Mouse (Mus musculus): ENCODE measurements at regions not wholly inside any gene's neighbourhood (a gene's known extent, or its start where the extent isn't known, plus 50 kb on each side); places are given as distances from the start of the nearest gene placed in this dataset.

DNA sequence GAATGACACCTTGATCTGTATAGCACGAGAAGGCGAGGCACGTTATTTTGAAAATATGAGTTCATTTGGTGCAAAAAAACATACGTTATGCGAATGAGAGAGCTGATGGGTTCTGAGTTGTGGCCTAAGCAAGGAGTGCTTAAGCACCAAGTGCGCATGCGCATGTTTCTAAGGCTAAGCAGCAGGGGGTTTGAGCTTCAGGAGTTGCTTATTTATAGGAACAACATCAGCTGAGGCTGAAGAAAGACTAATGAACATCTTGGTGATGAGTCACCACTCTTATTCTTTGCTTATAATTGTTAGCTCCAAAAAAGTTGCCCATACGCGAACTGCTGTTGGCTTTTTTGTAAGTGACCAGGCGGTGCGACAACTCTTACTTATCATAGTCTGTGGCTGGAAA lies 361.1 kb upstream of the Prickle1 start:
- H3K4me1 ChIP-seq (ENCODE audit: insufficient read depth, low read length) = no peaks in the 10 kb centered on the region
- 96% methylated on average over 11 of the region's 11 CpGs for WGBS
- no peak for TF ChIP-seq CTCF (IDR thresholded peaks at IDR 0.05; ENCODE audit: low read depth)
- H3K36me3 ChIP-seq (ENCODE audit: insufficient read depth, low read length) = no peaks in the 10 kb centered on the region
- H3K4me2 ChIP-seq (ENCODE audit: low read depth, low read length) = no peak overlapping the region
- DNase-seq (ENCODE audit: low spot score) = peak; percentile 8
- no peak overlapping the region for H3K27ac ChIP-seq
- H3K4me3 ChIP-seq (ENCODE audit: low read length) = no peak overlapping the region
- no peaks in the 10 kb centered on the region for H3K27me3 ChIP-seq (ENCODE audit: insufficient read depth, low read length)
- ATAC-seq = no peak
- no peaks in the 10 kb centered on the region for H3K9me3 ChIP-seq (ENCODE audit: low read length)
- no peak overlapping the region for H3K9ac ChIP-seq (replicated peaks; ENCODE audit: low read length)

DNA sequence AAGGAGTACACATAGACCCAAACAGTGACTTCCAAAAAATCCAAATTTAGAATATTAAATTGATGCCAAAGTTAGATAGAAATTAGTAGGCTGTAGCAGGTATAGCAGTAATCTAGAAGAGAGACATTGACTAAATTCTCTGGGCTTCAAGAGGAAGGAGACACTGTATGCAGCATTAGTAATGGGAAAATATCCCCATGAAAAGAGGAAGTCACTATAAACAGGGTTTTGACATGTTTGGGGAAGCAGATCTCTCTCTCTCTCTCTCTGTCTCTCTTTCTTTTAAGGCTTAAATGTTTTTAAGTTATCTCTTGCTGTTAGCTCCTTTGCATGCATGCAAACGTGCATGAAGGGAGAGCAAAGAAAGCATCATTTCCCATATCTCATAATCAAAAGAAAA lies 357.9 kb upstream of the Prickle1 start:
- whole genome bisulfite sequencing = 90% methylated on average over 1 of the region's 1 CpGs

DNA sequence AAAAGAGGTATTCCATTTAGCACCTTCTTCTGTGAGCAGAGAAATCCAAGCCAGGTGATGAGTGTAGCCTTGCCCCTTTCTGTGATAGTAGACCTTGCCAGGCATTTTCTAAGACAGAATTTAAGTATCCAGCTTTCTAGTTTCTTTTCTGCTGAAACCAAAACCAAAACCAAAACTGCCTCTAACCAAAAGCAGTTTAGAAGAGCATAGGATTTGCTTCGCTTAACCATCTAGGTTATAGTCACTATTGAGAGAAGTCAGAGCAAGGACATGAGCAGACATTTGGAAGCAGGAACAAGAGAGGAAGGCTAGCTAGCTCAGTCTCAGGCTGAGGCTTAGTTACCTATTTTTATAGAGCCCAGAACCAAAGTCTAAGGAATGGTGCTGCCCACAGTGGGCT lies 354.8 kb upstream of the Prickle1 start:
- no peaks in the 10 kb centered on the region for H3K36me3 ChIP-seq (ENCODE audit: insufficient read depth, low read length)
- 92% methylated on average over 1 of the region's 1 CpGs for WGBS
- DNase-seq (ENCODE audit: low spot score) (no peak), ATAC-seq (no peak)
- no peak overlapping the region for H3K27ac ChIP-seq
- no peak overlapping the region for H3K4me3 ChIP-seq (ENCODE audit: low read length)
- no peaks in the 10 kb centered on the region for H3K27me3 ChIP-seq (ENCODE audit: insufficient read depth, low read length)
- TF ChIP-seq CTCF (IDR thresholded peaks at IDR 0.05; ENCODE audit: low read depth) = no peak
- H3K4me1 ChIP-seq (ENCODE audit: insufficient read depth, low read length) = no peaks in the 10 kb centered on the region
- no peak overlapping the region for H3K4me2 ChIP-seq (ENCODE audit: low read depth, low read length)
- no peak overlapping the region for H3K9ac ChIP-seq (replicated peaks; ENCODE audit: low read length)
- no peaks in the 10 kb centered on the region for H3K9me3 ChIP-seq (ENCODE audit: low read length)

More for the DNA sequence above, 357.9 kb upstream of the Prickle1 start:
- no peak overlapping the region for H3K9ac ChIP-seq (replicated peaks; ENCODE audit: low read length)
- no peak for DNase-seq (ENCODE audit: low spot score)
- no peak overlapping the region for H3K27ac ChIP-seq
- no peaks in the 10 kb centered on the region for H3K9me3 ChIP-seq (ENCODE audit: low read length)
- no peaks in the 10 kb centered on the region for H3K27me3 ChIP-seq (ENCODE audit: insufficient read depth, low read length)
- TF ChIP-seq CTCF (IDR thresholded peaks at IDR 0.05; ENCODE audit: low read depth) = no peak
- no peak overlapping the region for H3K4me2 ChIP-seq (ENCODE audit: low read depth, low read length)
- no peak for ATAC-seq
- no peaks in the 10 kb centered on the region for H3K4me1 ChIP-seq (ENCODE audit: insufficient read depth, low read length)
- no peak overlapping the region for H3K4me3 ChIP-seq (ENCODE audit: low read length)
- H3K36me3 ChIP-seq (ENCODE audit: insufficient read depth, low read length) = no peaks in the 10 kb centered on the region

DNA sequence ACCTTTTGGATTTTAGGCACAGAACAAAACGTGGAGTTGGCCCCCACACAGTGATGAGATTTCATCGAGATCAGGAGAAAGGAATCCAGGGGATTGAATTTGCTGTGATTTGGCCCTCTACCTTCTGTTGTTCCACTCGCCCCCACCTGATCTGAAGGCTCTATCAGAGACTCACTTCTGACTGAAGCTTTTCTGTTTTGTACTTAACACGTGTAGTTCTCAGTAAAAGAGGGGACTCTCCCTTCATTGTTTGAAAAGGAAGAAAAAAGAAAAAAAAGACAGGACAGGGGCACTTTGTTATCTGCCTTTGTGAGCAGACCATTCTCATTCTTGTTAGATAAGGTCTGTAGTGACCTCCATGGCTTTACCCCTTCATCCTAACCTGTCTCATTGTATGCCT lies 353.2 kb upstream of the Prickle1 start:
- DNase-seq (ENCODE audit: low spot score) = no peak
- H3K27me3 ChIP-seq (ENCODE audit: insufficient read depth, low read length) = no peaks in the 10 kb centered on the region
- no peak for ATAC-seq
- no peaks in the 10 kb centered on the region for H3K9me3 ChIP-seq (ENCODE audit: low read length)
- H3K9ac ChIP-seq (replicated peaks; ENCODE audit: low read length) = no peak overlapping the region
- H3K4me2 ChIP-seq (ENCODE audit: low read depth, low read length) = no peak overlapping the region
- no peak overlapping the region for H3K27ac ChIP-seq
- H3K4me3 ChIP-seq (ENCODE audit: low read length) = no peak overlapping the region
- no peaks in the 10 kb centered on the region for H3K4me1 ChIP-seq (ENCODE audit: insufficient read depth, low read length)
- 86% methylated on average over 4 of the region's 4 CpGs for WGBS
- no peak for TF ChIP-seq CTCF (IDR thresholded peaks at IDR 0.05; ENCODE audit: low read depth)
- H3K36me3 ChIP-seq (ENCODE audit: insufficient read depth, low read length) = no peaks in the 10 kb centered on the region

DNA sequence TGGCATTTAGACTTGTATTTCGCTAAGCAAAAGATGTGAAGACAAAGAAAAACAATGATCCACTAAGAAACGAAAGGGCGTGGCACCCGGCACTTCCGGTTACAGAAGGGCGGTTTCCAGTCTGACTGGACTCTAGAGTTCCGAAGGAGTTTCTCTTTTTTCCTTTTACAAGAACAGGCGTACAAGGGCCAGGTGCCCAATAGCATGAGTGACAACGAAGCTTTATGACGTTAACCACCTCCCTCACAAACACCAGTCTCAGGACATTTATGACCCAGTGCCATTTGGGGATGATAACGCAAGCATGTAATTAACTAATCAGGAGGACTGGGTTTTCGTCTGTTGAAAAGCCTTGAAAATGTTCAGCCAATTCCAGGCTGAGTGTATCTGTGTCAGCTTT lies 347.9 kb upstream of the Prickle1 start:
- WGBS = 86% methylated on average over 12 of the region's 12 CpGs
- H3K4me2 ChIP-seq (ENCODE audit: low read depth, low read length) = no peak overlapping the region

DNA sequence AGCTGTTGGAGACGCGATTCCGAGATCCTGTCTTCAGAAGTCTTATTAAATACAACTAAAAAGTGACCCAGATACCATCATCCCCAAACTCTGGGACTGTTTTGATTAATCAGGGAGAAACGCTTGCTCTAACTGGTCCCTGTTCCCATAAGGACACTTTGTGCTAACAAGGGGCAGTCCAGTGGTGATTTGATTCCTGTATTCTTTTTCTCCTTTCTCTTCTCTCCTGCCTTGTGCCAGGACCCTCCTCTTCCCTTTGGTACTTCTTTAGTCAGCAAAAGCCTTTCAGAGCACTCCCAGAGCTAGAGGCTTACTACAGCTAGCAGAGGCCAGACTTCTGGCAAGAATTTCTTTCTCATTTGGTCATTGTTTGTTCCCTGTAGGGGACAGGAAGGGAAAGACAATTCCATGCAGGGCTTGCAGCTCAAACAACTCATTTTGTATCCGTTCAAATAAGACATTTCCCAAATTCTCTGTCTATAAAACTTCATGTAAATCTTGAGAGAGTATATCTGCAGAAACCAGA lies 337.3 kb upstream of the Prickle1 start:
- peak overlapping the region; percentile 42 for H3K27ac ChIP-seq
- WGBS = 37% methylated on average over 5 of the region's 5 CpGs

More for the DNA sequence above, 347.9 kb upstream of the Prickle1 start:
- H3K9me3 ChIP-seq (ENCODE audit: low read length) = no peaks in the 10 kb centered on the region
- no peaks in the 10 kb centered on the region for H3K36me3 ChIP-seq (ENCODE audit: insufficient read depth, low read length)
- TF ChIP-seq CTCF (IDR thresholded peaks at IDR 0.05; ENCODE audit: low read depth) = no peak
- no peak for ATAC-seq
- no peak for DNase-seq (ENCODE audit: low spot score)
- no peaks in the 10 kb centered on the region for H3K27me3 ChIP-seq (ENCODE audit: insufficient read depth, low read length)
- H3K9ac ChIP-seq (replicated peaks; ENCODE audit: low read length) = no peak overlapping the region
- H3K4me3 ChIP-seq (ENCODE audit: low read length) = no peak overlapping the region
- H3K27ac ChIP-seq = no peak overlapping the region
- no peaks in the 10 kb centered on the region for H3K4me1 ChIP-seq (ENCODE audit: insufficient read depth, low read length)

DNA sequence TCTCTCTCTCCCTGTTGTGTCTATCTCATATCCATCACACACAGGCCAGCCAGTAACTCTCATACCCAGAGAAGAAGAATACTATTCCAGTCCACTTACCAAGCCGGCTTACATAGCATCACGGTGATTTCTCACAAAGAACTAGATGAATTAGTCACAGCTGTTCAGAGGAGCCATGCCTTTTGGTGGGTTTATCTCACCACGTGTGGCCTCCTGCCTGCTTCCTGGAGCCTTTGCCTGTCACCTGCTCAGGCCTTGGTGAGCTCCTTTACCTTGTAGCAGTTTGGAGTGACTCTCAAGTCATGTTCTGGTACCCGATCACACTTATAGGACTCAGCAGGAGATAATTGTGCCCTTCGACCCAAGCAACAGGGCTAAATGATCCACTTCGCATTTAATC lies 331.2 kb upstream of the Prickle1 start:
- no peaks in the 10 kb centered on the region for H3K9me3 ChIP-seq (ENCODE audit: low read length)
- no peak for TF ChIP-seq CTCF (IDR thresholded peaks at IDR 0.05; ENCODE audit: low read depth)
- ATAC-seq = no peak
- H3K4me1 ChIP-seq (ENCODE audit: insufficient read depth, low read length) = no peaks in the 10 kb centered on the region
- H3K36me3 ChIP-seq (ENCODE audit: insufficient read depth, low read length) = no peaks in the 10 kb centered on the region
- H3K4me3 ChIP-seq (ENCODE audit: low read length) = no peak overlapping the region
- no peak overlapping the region for H3K4me2 ChIP-seq (ENCODE audit: low read depth, low read length)
- WGBS = 26% methylated on average over 6 of the region's 6 CpGs
- DNase-seq (ENCODE audit: low spot score) = no peak
- no peak overlapping the region for H3K9ac ChIP-seq (replicated peaks; ENCODE audit: low read length)
- H3K27ac ChIP-seq = no peak overlapping the region
- H3K27me3 ChIP-seq (ENCODE audit: insufficient read depth, low read length) = no peaks in the 10 kb centered on the region

More for the DNA sequence above, 337.3 kb upstream of the Prickle1 start:
- peak overlapping the region; percentile 24; the same call in 1 of the 2 replicates for H3K4me2 ChIP-seq (ENCODE audit: low read depth, low read length)
- DNase-seq (ENCODE audit: low spot score) (peak; percentile 27), ATAC-seq (peak; percentile 47; the same call in 1 of the 2 replicates)
- no peak overlapping the region for H3K4me3 ChIP-seq (ENCODE audit: low read length)
- no peaks in the 10 kb centered on the region for H3K4me1 ChIP-seq (ENCODE audit: insufficient read depth, low read length)
- no peaks in the 10 kb centered on the region for H3K27me3 ChIP-seq (ENCODE audit: insufficient read depth, low read length)
- no peak for TF ChIP-seq CTCF (IDR thresholded peaks at IDR 0.05; ENCODE audit: low read depth)
- no peaks in the 10 kb centered on the region for H3K36me3 ChIP-seq (ENCODE audit: insufficient read depth, low read length)
- no peaks in the 10 kb centered on the region for H3K9me3 ChIP-seq (ENCODE audit: low read length)
- no peak overlapping the region for H3K9ac ChIP-seq (replicated peaks; ENCODE audit: low read length)
